Mouse (Mus musculus): ENCODE data around the gene Lnx1. TPM values are rescaled to one million over a fixed set of nuclear protein-coding genes. Genes with fewer than 3 reads are reported as not detected.

Gene Lnx1
- polyA plus RNA-seq, 1 experiment from 2014 or later, result not detected

GRCm38 (mm10) chr5:74601965-74602364 is 100.7 kb downstream of the Lnx1 start:
- Histone ChIP-seq H3K27me3 (no peaks in the 10 kb centered on the region), H3K9me3 (replicated peaks) (no peaks in the 10 kb centered on the region), H3K4me2 (no peak overlapping the region), H3K27ac (replicated peaks) (no peak overlapping the region), H3K9ac (no peak overlapping the region), H3K4me1 (replicated peaks) (no peaks in the 10 kb centered on the region), H3K36me3 (replicated peaks) (peaks cover 14% of the 10 kb centered on the region), H3K4me3 (replicated peaks) (no peak overlapping the region)
- 80% methylated on average over 6 of the region's 6 CpGs for WGBS (ENCODE audit: insufficient replicate concordance)
- no peak for ATAC-seq (ENCODE audit: insufficient read depth)

- 74% methylated on average over 3 of the region's 3 CpGs for WGBS (ENCODE audit: insufficient replicate concordance)
These were observed 101.5 kb downstream of the Lnx1 start for GRCm38 (mm10) chr5:74601171-74601570.

GRCm38 (mm10) chr5:74600010-74600409 is 102.7 kb downstream of the Lnx1 start:
- no peak for ATAC-seq (ENCODE audit: insufficient read depth)
- WGBS (ENCODE audit: insufficient replicate concordance), result 77% methylated on average over 5 of the region's 5 CpGs

More at GRCm38 (mm10) chr5:74601171-74601570, 101.5 kb downstream of the Lnx1 start:
- no peak overlapping the region for H3K9ac ChIP-seq
- peaks cover 21% of the 10 kb centered on the region for H3K36me3 ChIP-seq (replicated peaks)
- ATAC-seq (ENCODE audit: insufficient read depth), result no peak
- no peaks in the 10 kb centered on the region for H3K27me3 ChIP-seq
- H3K4me3 ChIP-seq (replicated peaks), result no peak overlapping the region
- H3K4me1 ChIP-seq (replicated peaks), result no peaks in the 10 kb centered on the region
- no peaks in the 10 kb centered on the region for H3K9me3 ChIP-seq (replicated peaks)
- no peak overlapping the region for H3K27ac ChIP-seq (replicated peaks)
- H3K4me2 ChIP-seq, result no peak overlapping the region

GRCm38 (mm10) chr5:74593147-74593546 is 109.6 kb downstream of the Lnx1 start:
- H3K4me2 ChIP-seq, result no peak overlapping the region
- H3K9ac ChIP-seq, result no peak overlapping the region
- no peak overlapping the region for H3K4me3 ChIP-seq (replicated peaks)
- no peak for ATAC-seq (ENCODE audit: insufficient read depth)
- no peaks in the 10 kb centered on the region for H3K4me1 ChIP-seq (replicated peaks)
- H3K27ac ChIP-seq (replicated peaks), result no peak overlapping the region
- peaks cover 80% of the 10 kb centered on the region for H3K36me3 ChIP-seq (replicated peaks)
- no peaks in the 10 kb centered on the region for H3K9me3 ChIP-seq (replicated peaks)
- 88% methylated on average over 8 of the region's 8 CpGs for WGBS (ENCODE audit: insufficient replicate concordance)
- H3K27me3 ChIP-seq, result no peaks in the 10 kb centered on the region

More at GRCm38 (mm10) chr5:74600010-74600409, 102.7 kb downstream of the Lnx1 start:
- Histone ChIP-seq H3K27ac (replicated peaks) (no peak overlapping the region), H3K9ac (no peak overlapping the region), H3K27me3 (no peaks in the 10 kb centered on the region), H3K36me3 (replicated peaks) (peaks cover 30% of the 10 kb centered on the region), H3K9me3 (replicated peaks) (no peaks in the 10 kb centered on the region), H3K4me3 (replicated peaks) (no peak overlapping the region), H3K4me1 (replicated peaks) (no peaks in the 10 kb centered on the region), H3K4me2 (no peak overlapping the region)

- Histone ChIP-seq H3K27ac (replicated peaks) (no peak overlapping the region), H3K4me3 (replicated peaks) (no peak overlapping the region), H3K4me2 (no peak overlapping the region), H3K4me1 (replicated peaks) (no peaks in the 10 kb centered on the region), H3K36me3 (replicated peaks) (peaks cover 84% of the 10 kb centered on the region), H3K9me3 (replicated peaks) (no peaks in the 10 kb centered on the region), H3K27me3 (no peaks in the 10 kb centered on the region), H3K9ac (no peak overlapping the region)
- WGBS (ENCODE audit: insufficient replicate concordance), result 85% methylated on average over 5 of the region's 5 CpGs
- no peak for ATAC-seq (ENCODE audit: insufficient read depth)
These were observed 111.3 kb downstream of the Lnx1 start for GRCm38 (mm10) chr5:74591413-74591812.

GRCm38 (mm10) chr5:74589133-74589532 is 113.6 kb downstream of the Lnx1 start:
- Histone ChIP-seq H3K9me3 (replicated peaks) (no peaks in the 10 kb centered on the region), H3K4me3 (replicated peaks) (no peak overlapping the region), H3K27me3 (no peaks in the 10 kb centered on the region), H3K4me1 (replicated peaks) (no peaks in the 10 kb centered on the region), H3K4me2 (no peak overlapping the region), H3K27ac (replicated peaks) (no peak overlapping the region), H3K36me3 (replicated peaks) (peaks cover 74% of the 10 kb centered on the region), H3K9ac (no peak overlapping the region)
- WGBS (ENCODE audit: insufficient replicate concordance), result 85% methylated on average over 7 of the region's 7 CpGs
- ATAC-seq (ENCODE audit: insufficient read depth), result no peak

GRCm38 (mm10) chr5:74571767-74572166 is 130.9 kb downstream of the Lnx1 start:
- Histone ChIP-seq H3K27ac (replicated peaks) (no peak overlapping the region), H3K9ac (no peak overlapping the region), H3K27me3 (no peaks in the 10 kb centered on the region), H3K36me3 (replicated peaks) (peaks cover 50% of the 10 kb centered on the region), H3K9me3 (replicated peaks) (no peaks in the 10 kb centered on the region), H3K4me2 (no peak overlapping the region), H3K4me1 (replicated peaks) (no peaks in the 10 kb centered on the region), H3K4me3 (replicated peaks) (no peak overlapping the region)
- WGBS (ENCODE audit: insufficient replicate concordance), result 78% methylated on average over 6 of the region's 6 CpGs
- no peak for ATAC-seq (ENCODE audit: insufficient read depth)

- H3K9ac ChIP-seq, result no peak overlapping the region
- no peak for ATAC-seq (ENCODE audit: insufficient read depth)
- no peaks in the 10 kb centered on the region for H3K9me3 ChIP-seq (replicated peaks)
- H3K27me3 ChIP-seq, result no peaks in the 10 kb centered on the region
- no peak overlapping the region for H3K4me3 ChIP-seq (replicated peaks)
- H3K27ac ChIP-seq (replicated peaks), result no peak overlapping the region
- peaks cover 71% of the 10 kb centered on the region for H3K36me3 ChIP-seq (replicated peaks)
- no peaks in the 10 kb centered on the region for H3K4me1 ChIP-seq (replicated peaks)
- WGBS (ENCODE audit: insufficient replicate concordance), result 58% methylated on average over 1 of the region's 1 CpGs
- H3K4me2 ChIP-seq, result no peak overlapping the region
These were observed 141.6 kb downstream of the Lnx1 start for GRCm38 (mm10) chr5:74561151-74561550.

GRCm38 (mm10) chr5:74549566-74549965 is 153.1 kb downstream of the Lnx1 start:
- Histone ChIP-seq H3K9ac (no peak overlapping the region), H3K4me1 (replicated peaks) (no peaks in the 10 kb centered on the region), H3K27me3 (no peaks in the 10 kb centered on the region), H3K4me2 (no peak overlapping the region), H3K9me3 (replicated peaks) (no peaks in the 10 kb centered on the region), H3K4me3 (replicated peaks) (no peak overlapping the region), H3K27ac (replicated peaks) (no peak overlapping the region), H3K36me3 (replicated peaks) (peaks cover 66% of the 10 kb centered on the region)
- no peak for ATAC-seq (ENCODE audit: insufficient read depth)
- 80% methylated on average over 8 of the region's 8 CpGs for WGBS (ENCODE audit: insufficient replicate concordance)

- Histone ChIP-seq H3K4me3 (replicated peaks) (no peak overlapping the region), H3K27me3 (no peaks in the 10 kb centered on the region), H3K4me1 (replicated peaks) (no peaks in the 10 kb centered on the region), H3K36me3 (replicated peaks) (peaks cover 75% of the 10 kb centered on the region), H3K9ac (no peak overlapping the region), H3K27ac (replicated peaks) (no peak overlapping the region), H3K4me2 (no peak overlapping the region), H3K9me3 (replicated peaks) (no peaks in the 10 kb centered on the region)
- 86% methylated on average over 4 of the region's 4 CpGs for WGBS (ENCODE audit: insufficient replicate concordance)
- ATAC-seq (ENCODE audit: insufficient read depth), result no peak
These were observed 157.1 kb downstream of the Lnx1 start for GRCm38 (mm10) chr5:74545606-74546005.

Data from liver, embryonic 15.5 days (tissue).